Mouse (Mus musculus): ENCODE results near the gene Slc8b1. TPM values are rescaled to one million over a fixed set of nuclear protein-coding genes. Genes with fewer than 3 reads are reported as not detected.
A peak's percentile ranks its signal among the peaks of the same experiment; 100 is the strongest.

The Slc8b1 gene
- 3.1 TPM in 2 replicates for polyA plus RNA-seq (2014; fragmentation: Nextera tagmentation; extraction: Ambion mirVana)

GRCm38 (mm10) chr5:120510982-120511642 is at the start of gene Slc8b1:
Gene Slc8b1, plus strand, starts transcription at chr5:120511168.
- ATAC-seq (ENCODE audit: insufficient number of reproducible peaks, insufficient read depth, low FRiP score, low read depth) = peak; percentile 88
- Histone ChIP-seq H3K27me3 (ENCODE audit: control insufficient read depth, insufficient read depth, low read length) (no peaks in the 10 kb centered on the region), H3K4me1 (ENCODE audit: control insufficient read depth in 2 of 2, insufficient read depth in 2 of 2, low read length in 2 of 2) (peaks cover 12 to 35% of the 10 kb centered on the region in 2 experiments; a peak in 3 of 4 replicates), H3K27ac (replicated peaks in 1 of 2; ENCODE audit: control insufficient read depth in 1 of 2, insufficient read depth in 1 of 2, low read depth in 2 of 2, low read length in 2 of 2) (no peak within 1 kb of the TSS), H3K4me2 (ENCODE audit: low read length) (peak within 1 kb of the TSS; percentile 82), H3K36me3 (ENCODE audit: control insufficient read depth, insufficient read depth, low read length) (no peaks in the 10 kb centered on the region), H3K9me3 (ENCODE audit: control insufficient read depth, low read length) (no peaks in the 10 kb centered on the region; the same call in 1 of the 2 replicates), H3K4me3 (ENCODE audit: control insufficient read depth in 1 of 2, insufficient read depth in 1 of 2, low read depth in 1 of 2, low read length in 2 of 2) (peak within 1 kb of the TSS; percentile 57 to 79), H3K9ac (ENCODE audit: low read length) (peak within 1 kb of the TSS; percentile 70)
- WGBS = 2% methylated on average over 36 of the region's 36 CpGs

- Histone ChIP-seq H3K4me2 (ENCODE audit: low read length) (no peak overlapping the region), H3K4me1 (ENCODE audit: control insufficient read depth in 2 of 2, insufficient read depth in 2 of 2, low read length in 2 of 2) (peaks cover 0 to 5% of the 10 kb centered on the region in 2 experiments; a peak in 1 of 4 replicates), H3K9ac (ENCODE audit: low read length) (no peak overlapping the region), H3K27me3 (ENCODE audit: control insufficient read depth, insufficient read depth, low read length) (no peaks in the 10 kb centered on the region), H3K27ac (replicated peaks in 1 of 2; ENCODE audit: control insufficient read depth in 1 of 2, insufficient read depth in 1 of 2, low read depth in 2 of 2, low read length in 2 of 2) (no peak overlapping the region), H3K36me3 (ENCODE audit: control insufficient read depth, insufficient read depth, low read length) (no peaks in the 10 kb centered on the region), H3K4me3 (ENCODE audit: control insufficient read depth in 1 of 2, insufficient read depth in 1 of 2, low read depth in 1 of 2, low read length in 2 of 2) (no peak overlapping the region), H3K9me3 (ENCODE audit: control insufficient read depth, low read length) (peaks cover 5% of the 10 kb centered on the region; the same call in 1 of the 2 replicates)
- no peak for ATAC-seq (ENCODE audit: insufficient number of reproducible peaks, insufficient read depth, low FRiP score, low read depth)
- 62% methylated on average over 15 of the region's 15 CpGs for WGBS
These were observed 49.1 kb upstream of the Slc8b1 start for GRCm38 (mm10) chr5:120461902-120462301.

GRCm38 (mm10) chr5:120464321-120464720 is 46.6 kb upstream of the Slc8b1 start:
- no peak overlapping the region for H3K9ac ChIP-seq (ENCODE audit: low read length)
- H3K27me3 ChIP-seq (ENCODE audit: control insufficient read depth, insufficient read depth, low read length) = no peaks in the 10 kb centered on the region
- H3K9me3 ChIP-seq (ENCODE audit: control insufficient read depth, low read length) = peaks cover 5% of the 10 kb centered on the region; the same call in 1 of the 2 replicates
- H3K4me3 ChIP-seq (ENCODE audit: control insufficient read depth in 1 of 2, insufficient read depth in 1 of 2, low read depth in 1 of 2, low read length in 2 of 2) = no peak overlapping the region
- H3K4me1 ChIP-seq (ENCODE audit: control insufficient read depth in 2 of 2, insufficient read depth in 2 of 2, low read length in 2 of 2) = peaks cover 3 to 5% of the 10 kb centered on the region in 2 experiments; a peak in 1 of 4 replicates
- 74% methylated on average over 4 of the region's 4 CpGs for WGBS
- no peaks in the 10 kb centered on the region for H3K36me3 ChIP-seq (ENCODE audit: control insufficient read depth, insufficient read depth, low read length)
- no peak for ATAC-seq (ENCODE audit: insufficient number of reproducible peaks, insufficient read depth, low FRiP score, low read depth)
- H3K27ac ChIP-seq (replicated peaks in 1 of 2; ENCODE audit: control insufficient read depth in 1 of 2, insufficient read depth in 1 of 2, low read depth in 2 of 2, low read length in 2 of 2) = no peak overlapping the region
- H3K4me2 ChIP-seq (ENCODE audit: low read length) = no peak overlapping the region

- H3K4me1 ChIP-seq (ENCODE audit: control insufficient read depth in 2 of 2, insufficient read depth in 2 of 2, low read length in 2 of 2) = peaks cover 3 to 5% of the 10 kb centered on the region in 2 experiments; a peak in 1 of 4 replicates
- no peak overlapping the region for H3K9ac ChIP-seq (ENCODE audit: low read length)
- no peaks in the 10 kb centered on the region for H3K27me3 ChIP-seq (ENCODE audit: control insufficient read depth, insufficient read depth, low read length)
- no peak for ATAC-seq (ENCODE audit: insufficient number of reproducible peaks, insufficient read depth, low FRiP score, low read depth)
- H3K4me2 ChIP-seq (ENCODE audit: low read length) = no peak overlapping the region
- 38% methylated on average over 5 of the region's 5 CpGs for WGBS
- no peak overlapping the region for H3K4me3 ChIP-seq (ENCODE audit: control insufficient read depth in 1 of 2, insufficient read depth in 1 of 2, low read depth in 1 of 2, low read length in 2 of 2)
- H3K36me3 ChIP-seq (ENCODE audit: control insufficient read depth, insufficient read depth, low read length) = no peaks in the 10 kb centered on the region
- peaks cover 5% of the 10 kb centered on the region; the same call in 1 of the 2 replicates for H3K9me3 ChIP-seq (ENCODE audit: control insufficient read depth, low read length)
- no peak overlapping the region for H3K27ac ChIP-seq (replicated peaks in 1 of 2; ENCODE audit: control insufficient read depth in 1 of 2, insufficient read depth in 1 of 2, low read depth in 2 of 2, low read length in 2 of 2)
These were observed 45.9 kb upstream of the Slc8b1 start for GRCm38 (mm10) chr5:120465062-120465461.

GRCm38 (mm10) chr5:120465860-120466259 is 45.1 kb upstream of the Slc8b1 start:
- Histone ChIP-seq H3K9ac (ENCODE audit: low read length) (no peak overlapping the region), H3K4me1 (ENCODE audit: control insufficient read depth in 2 of 2, insufficient read depth in 2 of 2, low read length in 2 of 2) (peaks cover 3 to 5% of the 10 kb centered on the region in 2 experiments; a peak in 1 of 4 replicates), H3K27me3 (ENCODE audit: control insufficient read depth, insufficient read depth, low read length) (no peaks in the 10 kb centered on the region), H3K27ac (replicated peaks in 1 of 2; ENCODE audit: control insufficient read depth in 1 of 2, insufficient read depth in 1 of 2, low read depth in 2 of 2, low read length in 2 of 2) (peak overlapping the region in 1 of 2 experiments; percentile 50; a peak in 1 of 4 replicates), H3K4me3 (ENCODE audit: control insufficient read depth in 1 of 2, insufficient read depth in 1 of 2, low read depth in 1 of 2, low read length in 2 of 2) (no peak overlapping the region), H3K9me3 (ENCODE audit: control insufficient read depth, low read length) (peaks cover 5% of the 10 kb centered on the region; the same call in 1 of the 2 replicates), H3K4me2 (ENCODE audit: low read length) (no peak overlapping the region), H3K36me3 (ENCODE audit: control insufficient read depth, insufficient read depth, low read length) (no peaks in the 10 kb centered on the region)
- peak; percentile 73 for ATAC-seq (ENCODE audit: insufficient number of reproducible peaks, insufficient read depth, low FRiP score, low read depth)
- 23% methylated on average over 6 of the region's 6 CpGs for WGBS

GRCm38 (mm10) chr5:120467026-120467425 is 43.9 kb upstream of the Slc8b1 start:
- no peaks in the 10 kb centered on the region for H3K27me3 ChIP-seq (ENCODE audit: control insufficient read depth, insufficient read depth, low read length)
- H3K4me3 ChIP-seq (ENCODE audit: control insufficient read depth in 1 of 2, insufficient read depth in 1 of 2, low read depth in 1 of 2, low read length in 2 of 2) = peak overlapping the region; percentile 33 to 49
- ATAC-seq (ENCODE audit: insufficient number of reproducible peaks, insufficient read depth, low FRiP score, low read depth) = no peak; the same call in 1 of the 2 replicates
- H3K9me3 ChIP-seq (ENCODE audit: control insufficient read depth, low read length) = peaks cover 5% of the 10 kb centered on the region; the same call in 1 of the 2 replicates
- peak overlapping the region in 1 of 2 experiments; percentile 50; a peak in 2 of 4 replicates for H3K27ac ChIP-seq (replicated peaks in 1 of 2; ENCODE audit: control insufficient read depth in 1 of 2, insufficient read depth in 1 of 2, low read depth in 2 of 2, low read length in 2 of 2)
- H3K36me3 ChIP-seq (ENCODE audit: control insufficient read depth, insufficient read depth, low read length) = no peaks in the 10 kb centered on the region
- H3K9ac ChIP-seq (ENCODE audit: low read length) = peak overlapping the region; percentile 58
- H3K4me2 ChIP-seq (ENCODE audit: low read length) = peak overlapping the region; percentile 58
- H3K4me1 ChIP-seq (ENCODE audit: control insufficient read depth in 2 of 2, insufficient read depth in 2 of 2, low read length in 2 of 2) = peaks cover 3 to 5% of the 10 kb centered on the region in 2 experiments; a peak in 1 of 4 replicates
- 3% methylated on average over 4 of the region's 4 CpGs for WGBS

GRCm38 (mm10) chr5:120468336-120468735 is 42.6 kb upstream of the Slc8b1 start:
- 68% methylated on average over 5 of the region's 5 CpGs for WGBS
- H3K4me1 ChIP-seq (ENCODE audit: control insufficient read depth in 2 of 2, insufficient read depth in 2 of 2, low read length in 2 of 2) = peaks cover 3 to 5% of the 10 kb centered on the region in 2 experiments; a peak in 1 of 4 replicates

More at GRCm38 (mm10) chr5:120468336-120468735, 42.6 kb upstream of the Slc8b1 start:
- Histone ChIP-seq H3K36me3 (ENCODE audit: control insufficient read depth, insufficient read depth, low read length) (no peaks in the 10 kb centered on the region), H3K4me3 (ENCODE audit: control insufficient read depth in 1 of 2, insufficient read depth in 1 of 2, low read depth in 1 of 2, low read length in 2 of 2) (no peak overlapping the region), H3K9me3 (ENCODE audit: control insufficient read depth, low read length) (peaks cover 5% of the 10 kb centered on the region; the same call in 1 of the 2 replicates), H3K9ac (ENCODE audit: low read length) (no peak overlapping the region), H3K27me3 (ENCODE audit: control insufficient read depth, insufficient read depth, low read length) (peaks cover 3% of the 10 kb centered on the region; the same call in 1 of the 2 replicates), H3K27ac (replicated peaks in 1 of 2; ENCODE audit: control insufficient read depth in 1 of 2, insufficient read depth in 1 of 2, low read depth in 2 of 2, low read length in 2 of 2) (no peak overlapping the region), H3K4me2 (ENCODE audit: low read length) (no peak overlapping the region)
- no peak for ATAC-seq (ENCODE audit: insufficient number of reproducible peaks, insufficient read depth, low FRiP score, low read depth)

Measured in heart, embryonic 14.5 days (tissue).